Mouse (Mus musculus): ENCODE results near the gene Gfi1.

DNA sequence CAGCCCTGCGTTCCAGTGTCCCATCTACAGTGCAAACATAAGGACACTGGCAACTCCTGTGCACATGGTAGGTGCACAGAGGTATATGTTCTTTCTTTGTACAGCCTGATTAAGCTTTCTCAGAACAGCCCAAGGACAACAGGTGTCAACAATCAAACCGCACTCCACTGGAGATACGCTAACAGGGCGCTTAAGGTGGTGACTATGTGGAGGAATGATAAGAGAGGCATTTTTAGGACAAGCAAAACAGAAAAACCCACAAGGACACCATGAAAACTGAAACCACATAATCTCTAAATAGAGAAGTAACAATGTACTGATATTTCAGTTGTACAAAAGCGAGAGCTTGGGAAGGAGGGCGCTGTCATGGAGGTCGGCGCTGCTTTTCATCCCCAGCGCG is 25.0 kb downstream of the Gfi1 start:
- no peak for TF ChIP-seq CTCF (IDR thresholded peaks at IDR 0.05)
- no peak for TF ChIP-seq POLR2A (IDR thresholded peaks at IDR 0.05; ENCODE audit: insufficient read depth, low read depth, low read length)
